Comparison of ENCODE assay signal across 8 mouse cellular contexts in genomic region chr6:120039256-120039563, GRCm38 (mm10). TPM values are rescaled to one million over a fixed set of nuclear protein-coding genes. Genes with fewer than 3 reads are reported as not detected.
A peak's percentile ranks its signal among the peaks of the same experiment; 100 is the strongest.
DNase-seq lines count a peak whose midpoint lies in the region; ATAC-seq and TF ChIP-seq lines count a peak whose summit lies in the region.

No protein-coding gene starts in this region.

- H3K36me3 ChIP-seq in embryonic facial prominence, embryonic 13.5 days: no peaks in the 10 kb centered on the region
- peaks cover under 1% of the 10 kb centered on the region; the same call in 1 of the 2 replicates for H3K36me3 ChIP-seq in heart, embryonic 16.5 days (ENCODE audit: control insufficient read depth, insufficient read depth)
- peaks cover 7% of the 10 kb centered on the region for H3K36me3 ChIP-seq in limb, embryonic 10.5 days
- H3K36me3 ChIP-seq in midbrain, embryonic 11.5 days (ENCODE audit: control insufficient read depth, insufficient read depth, low read length): no peaks in the 10 kb centered on the region
- no peaks in the 10 kb centered on the region for H3K36me3 ChIP-seq in testis, adult 2 months (ENCODE audit: control insufficient read depth, insufficient read depth, low read length)

- peaks cover 9% of the 10 kb centered on the region for H3K4me1 ChIP-seq in embryonic facial prominence, embryonic 13.5 days
- peaks cover 2% of the 10 kb centered on the region; the same call in 1 of the 2 replicates for H3K4me1 ChIP-seq in heart, embryonic 16.5 days (ENCODE audit: control insufficient read depth, insufficient read depth, low read length)
- peaks cover 16% of the 10 kb centered on the region for H3K4me1 ChIP-seq in limb, embryonic 10.5 days
- peaks cover 16% of the 10 kb centered on the region for H3K4me1 ChIP-seq in midbrain, embryonic 11.5 days (ENCODE audit: control insufficient read depth, insufficient read depth, low read length)
- peaks cover 6% of the 10 kb centered on the region for H3K4me1 ChIP-seq in testis, adult 2 months (ENCODE audit: control insufficient read depth, insufficient read depth, low read length)

- no peaks in the 10 kb centered on the region for H3K9me3 ChIP-seq in embryonic facial prominence, embryonic 13.5 days
- H3K9me3 ChIP-seq in heart, embryonic 16.5 days (replicated peaks; ENCODE audit: control insufficient read depth, low read length): no peaks in the 10 kb centered on the region
- no peaks in the 10 kb centered on the region for H3K9me3 ChIP-seq in limb, embryonic 10.5 days (replicated peaks)
- no peaks in the 10 kb centered on the region for H3K9me3 ChIP-seq in midbrain, embryonic 11.5 days (ENCODE audit: control insufficient read depth, low read length)

- no peak for ATAC-seq in embryonic facial prominence, embryonic 13.5 days (ENCODE audit: insufficient number of reproducible peaks, insufficient read depth, low FRiP score, low TSS enrichment, low read depth)
- no peak for ATAC-seq in heart, embryonic 16.5 days (replicated peaks; ENCODE audit: extremely low read depth, insufficient read depth, low FRiP score)
- ATAC-seq in midbrain, embryonic 11.5 days (ENCODE audit: low FRiP score): no peak

- no peak for TF ChIP-seq POLR2A in testis, adult 2 months (IDR thresholded peaks at IDR 0.05; ENCODE audit: control insufficient read depth, low read depth, low read length)

- H3K27me3 ChIP-seq in embryonic facial prominence, embryonic 13.5 days: no peaks in the 10 kb centered on the region
- H3K27me3 ChIP-seq in heart, embryonic 16.5 days (ENCODE audit: control insufficient read depth, insufficient read depth, low read length): no peaks in the 10 kb centered on the region
- H3K27me3 ChIP-seq in limb, embryonic 10.5 days (ENCODE audit: low read depth, poor library complexity, severe bottlenecking): no peaks in the 10 kb centered on the region
- no peaks in the 10 kb centered on the region for H3K27me3 ChIP-seq in midbrain, embryonic 11.5 days (ENCODE audit: control insufficient read depth, insufficient read depth, low read length)
- no peaks in the 10 kb centered on the region for H3K27me3 ChIP-seq in testis, adult 2 months (ENCODE audit: control insufficient read depth, insufficient read depth, low read length)

- H3K4me3 ChIP-seq in embryonic facial prominence, embryonic 13.5 days: peak overlapping the region; percentile 92
- H3K4me3 ChIP-seq in heart, embryonic 16.5 days (ENCODE audit: low read length): peak overlapping the region; percentile 98
- H3K4me3 ChIP-seq in limb, embryonic 10.5 days: peak overlapping the region; percentile 95
- peak overlapping the region; percentile 84 for H3K4me3 ChIP-seq in midbrain, embryonic 11.5 days (ENCODE audit: low read depth, low read length)
- H3K4me3 ChIP-seq in testis, adult 2 months (ENCODE audit: control insufficient read depth, low read depth, low read length): peak overlapping the region; percentile 93

- peak overlapping the region; percentile 86 for H3K27ac ChIP-seq in embryonic facial prominence, embryonic 13.5 days
- peak overlapping the region; percentile 89 for H3K27ac ChIP-seq in heart, embryonic 16.5 days (ENCODE audit: low read length)
- peak overlapping the region; percentile 95 for H3K27ac ChIP-seq in limb, embryonic 10.5 days
- peak overlapping the region; percentile 46 for H3K27ac ChIP-seq in midbrain, embryonic 11.5 days (ENCODE audit: low read depth, low read length)
- peak overlapping the region; percentile 72 for H3K27ac ChIP-seq in testis, adult 2 months (ENCODE audit: control insufficient read depth, insufficient read depth, low read depth, low read length)

- under 1% methylated on average over 9 of the region's 9 CpGs for WGBS in embryonic facial prominence, embryonic 13.5 days
- WGBS in heart, embryonic 16.5 days: under 1% methylated on average over 9 of the region's 9 CpGs
- under 1% methylated on average over 9 of the region's 9 CpGs for WGBS in limb, embryonic 10.5 days
- under 1% methylated on average over 9 of the region's 9 CpGs for WGBS in midbrain, embryonic 11.5 days

- peak; percentile 33 for DNase-seq in gastrocnemius, adult 18-20 months (ENCODE audit: low spot score)
- DNase-seq in gastrocnemius, adult 8-10 months (ENCODE audit: low spot score in 2 of 2): no peak
- peak; percentile 55 for DNase-seq in ZHBTc4 (ENCODE audit: low read depth, low spot score)
- peak; percentile 40 for DNase-seq in limb, embryonic 10.5 days (ENCODE audit: low spot score)
- DNase-seq in midbrain, embryonic 11.5 days (ENCODE audit: low spot score, missing footprints): no peak

- peak overlapping the region; percentile 64 for H3K9ac ChIP-seq in embryonic facial prominence, embryonic 13.5 days
- H3K9ac ChIP-seq in heart, embryonic 16.5 days (ENCODE audit: low read length): peak overlapping the region; percentile 67
- H3K9ac ChIP-seq in midbrain, embryonic 11.5 days (ENCODE audit: low read length): peak overlapping the region; percentile 57

- H3K4me2 ChIP-seq in embryonic facial prominence, embryonic 13.5 days: peak overlapping the region; percentile 91
- H3K4me2 ChIP-seq in heart, embryonic 16.5 days (ENCODE audit: low read depth, low read length): peak overlapping the region; percentile 84
- peak overlapping the region; percentile 77 for H3K4me2 ChIP-seq in midbrain, embryonic 11.5 days

- TF ChIP-seq CTCF in testis, adult 2 months (IDR thresholded peaks at IDR 0.05; ENCODE audit: control insufficient read depth, insufficient read depth, insufficient replicate concordance, low read depth, low read length): no peak

RNA-seq across cellular contexts. Expression of gene Wnk1, which starts 0.7 kb away (rescaled TPM):
- 100 to 1,000 TPM; 301 to 376 TPM for total RNA-seq in gastrocnemius, adult 18-20 months (2021)
- total RNA-seq in gastrocnemius, adult 8-10 months (2022): 100 to 1,000 TPM; 283 to 518 (median 382) TPM
- 68.9 and 75.5 TPM in 2 replicates for polyA plus RNA-seq in embryonic facial prominence, embryonic 13.5 days (2015; fragmentation: Nextera tagmentation; extraction: Ambion mirVana)
- 49.3 and 51.8 TPM in 2 replicates for polyA plus RNA-seq in heart, embryonic 16.5 days (2015; fragmentation: Nextera tagmentation; extraction: Ambion mirVana)
- 40.5 and 43.9 TPM in 2 replicates for polyA plus RNA-seq in limb, embryonic 10.5 days (2016; fragmentation: Nextera tagmentation; extraction: Ambion mirVana)
- polyA plus RNA-seq in midbrain, embryonic 11.5 days (2014; fragmentation: Nextera tagmentation; extraction: Ambion mirVana): 59.3 and 61.0 TPM in 2 replicates
- 130 and 137 TPM in 2 replicates for polyA plus RNA-seq in testis, adult 2 months (2012; rRNA removed)

RNA-seq across cellular contexts. Expression of gene Ninj2, which starts 53.9 kb away (rescaled TPM):
- not detected for total RNA-seq in gastrocnemius, adult 18-20 months (2021)
- total RNA-seq in gastrocnemius, adult 8-10 months (2022): not detected
- not detected in 2 replicates for polyA plus RNA-seq in embryonic facial prominence, embryonic 13.5 days (2015; fragmentation: Nextera tagmentation; extraction: Ambion mirVana)
- 0.25 TPM in 1 of 2 replicates, not detected in the other for polyA plus RNA-seq in heart, embryonic 16.5 days (2015; fragmentation: Nextera tagmentation; extraction: Ambion mirVana)
- 0.31 TPM in 1 of 2 replicates, not detected in the other for polyA plus RNA-seq in limb, embryonic 10.5 days (2016; fragmentation: Nextera tagmentation; extraction: Ambion mirVana)
- polyA plus RNA-seq in midbrain, embryonic 11.5 days (2014; fragmentation: Nextera tagmentation; extraction: Ambion mirVana): not detected in 2 replicates
- 0.17 TPM in 1 of 2 replicates, not detected in the other for polyA plus RNA-seq in testis, adult 2 months (2012; rRNA removed)

Comparison
In these comparisons a context has a peak if more than half of its experiments do, and no peak if none do; other contexts are left out.
1. DNase-seq: peak in gastrocnemius, adult 18-20 months (single experiment), ZHBTc4 (single experiment) and limb, embryonic 10.5 days (single experiment); none in gastrocnemius, adult 8-10 months (0 of 2) and midbrain, embryonic 11.5 days (single experiment).
2. Peak in every context shown above with its lines, with median percentiles within 50 percentile points of each other: H3K27ac ChIP-seq, H3K4me2 ChIP-seq, H3K4me3 ChIP-seq and H3K9ac ChIP-seq.